Mouse (Mus musculus) megakaryocyte, embryonic 14.5 days (primary cell): ENCODE measurements around the gene Ehd1. TPM values are rescaled to one million over a fixed set of nuclear protein-coding genes. Genes with fewer than 3 reads are reported as not detected.

ENCODE experiments used
- H3K27me3 ChIP-seq: replicated peaks from 2 replicates; pipeline ENCODE3; 2012; ENCODE audit warnings: inconsistent platforms
- H3K36me3 ChIP-seq: replicated peaks from 2 replicates; pipeline ENCODE3; 2012; ENCODE audit warnings: low read length, inconsistent platforms, mixed read lengths
- H3K4me1 ChIP-seq: 2 replicates; pipeline ENCODE4 v1.6.1; 2012; ENCODE audit warnings: inconsistent platforms
- H3K4me3 ChIP-seq: replicated peaks from 2 replicates; pipeline ENCODE3; 2012; ENCODE audit warnings: moderate library complexity, mild to moderate bottlenecking, inconsistent platforms
- H3K9me3 ChIP-seq: 2 replicates; pipeline ENCODE4 v1.6.1; 2012; ENCODE audit warnings: inconsistent platforms
- FLI1 ChIP-seq: IDR thresholded peaks from 2 replicates; pipeline ENCODE4 v1.6.1; 2012; ENCODE audit warnings: low read length, inconsistent platforms, mixed read lengths
- GATA1 ChIP-seq: IDR thresholded peaks from 3 replicates; pipeline ENCODE4 v1.6.1; 2012; ENCODE audit warnings: mixed read lengths, low read length, inconsistent platforms, borderline replicate concordance
- polyA plus RNA-seq: library from polyadenylated mRNA; stranded (reverse); fragments of >175 nt; gene quantifications from 2 replicates; pipeline ENCODE4 v1.2.3, GENCODE M21; 2012; ENCODE audit warnings: low replicate concordance; ENCODE audit not compliant: insufficient read depth

Ehd1 gene
- 474 and 728 TPM in 2 replicates for polyA plus RNA-seq

DNA sequence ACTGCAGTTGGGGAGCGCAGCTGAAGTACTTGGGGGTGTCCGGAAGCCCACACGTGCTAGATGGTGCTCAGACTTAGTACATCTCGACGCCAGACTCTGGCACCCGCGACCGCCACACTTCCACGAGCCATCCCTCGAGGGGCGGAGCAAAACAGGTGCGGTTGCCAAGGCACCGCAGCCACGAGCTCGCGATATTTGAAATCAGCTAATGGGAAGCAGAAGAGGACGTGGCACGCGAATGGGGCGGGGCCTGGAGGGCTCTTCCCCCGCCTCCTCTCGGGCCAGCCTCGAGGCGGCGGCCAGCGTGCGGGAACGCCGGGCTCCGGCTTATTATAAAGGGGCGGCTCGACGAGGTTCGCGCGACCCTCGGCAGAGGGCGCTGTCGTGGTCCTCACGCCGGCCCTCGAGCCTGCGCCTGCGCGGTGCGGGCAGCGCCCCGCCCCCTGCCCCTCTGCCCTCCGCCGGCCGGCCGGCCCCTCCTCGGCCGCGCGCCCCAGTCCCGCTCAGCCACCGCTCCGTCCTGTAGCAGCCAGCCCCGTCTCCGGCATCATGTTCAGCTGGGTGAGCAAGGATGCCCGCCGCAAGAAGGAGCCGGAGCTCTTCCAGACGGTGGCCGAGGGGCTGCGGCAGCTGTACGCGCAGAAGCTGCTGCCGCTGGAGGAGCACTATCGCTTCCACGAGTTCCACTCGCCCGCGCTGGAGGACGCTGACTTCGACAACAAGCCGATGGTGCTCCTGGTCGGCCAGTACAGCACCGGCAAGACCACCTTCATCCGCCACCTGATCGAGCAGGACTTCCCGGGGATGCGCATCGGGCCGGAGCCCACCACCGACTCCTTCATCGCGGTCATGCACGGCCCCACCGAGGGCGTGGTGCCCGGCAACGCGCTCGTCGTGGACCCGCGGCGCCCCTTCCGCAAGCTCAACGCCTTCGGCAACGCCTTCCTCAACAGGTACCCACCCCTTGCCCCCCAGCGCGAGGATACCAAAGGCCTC is at the start of gene Ehd1:
Gene Ehd1 (plus strand): TSS at position 300 of the 996 bp plus-strand sequence.
- Histone ChIP-seq H3K36me3 (peaks cover 43% of the 10 kb centered on the region), H3K4me1 (peaks cover 73% of the 10 kb centered on the region), H3K4me3 (peak within 1 kb of the TSS; percentile 100), H3K9me3 (no peaks in the 10 kb centered on the region), H3K27me3 (no peaks in the 10 kb centered on the region)
- TF ChIP-seq FLI1 (no peak), GATA1 (no peak)

DNA sequence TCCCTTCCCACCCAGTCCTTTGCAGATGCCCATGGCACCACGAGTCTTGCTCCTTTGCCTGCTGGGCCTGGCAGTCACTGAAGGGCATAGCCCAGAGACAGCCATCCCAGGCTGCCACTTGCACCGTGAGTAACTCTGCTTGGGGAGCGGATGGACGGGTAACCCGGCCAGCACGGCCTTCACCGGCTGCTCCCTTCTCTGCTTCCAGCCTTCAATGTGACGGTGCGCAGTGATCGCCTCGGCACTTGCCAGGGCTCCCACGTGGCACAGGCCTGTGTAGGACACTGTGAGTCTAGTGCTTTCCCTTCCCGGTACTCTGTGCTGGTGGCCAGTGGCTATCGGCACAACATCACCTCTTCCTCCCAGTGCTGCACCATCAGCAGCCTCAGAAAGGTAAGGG is 49.8 kb upstream of the Ehd1 start:
- peaks cover 53% of the 10 kb centered on the region for H3K36me3 ChIP-seq
- peaks cover 34% of the 10 kb centered on the region for H3K27me3 ChIP-seq
- H3K4me1 ChIP-seq: peaks cover 17% of the 10 kb centered on the region
- H3K4me3 ChIP-seq: no peak overlapping the region
- H3K9me3 ChIP-seq: no peaks in the 10 kb centered on the region
- TF ChIP-seq GATA1: no peak
- TF ChIP-seq FLI1: no peak

DNA sequence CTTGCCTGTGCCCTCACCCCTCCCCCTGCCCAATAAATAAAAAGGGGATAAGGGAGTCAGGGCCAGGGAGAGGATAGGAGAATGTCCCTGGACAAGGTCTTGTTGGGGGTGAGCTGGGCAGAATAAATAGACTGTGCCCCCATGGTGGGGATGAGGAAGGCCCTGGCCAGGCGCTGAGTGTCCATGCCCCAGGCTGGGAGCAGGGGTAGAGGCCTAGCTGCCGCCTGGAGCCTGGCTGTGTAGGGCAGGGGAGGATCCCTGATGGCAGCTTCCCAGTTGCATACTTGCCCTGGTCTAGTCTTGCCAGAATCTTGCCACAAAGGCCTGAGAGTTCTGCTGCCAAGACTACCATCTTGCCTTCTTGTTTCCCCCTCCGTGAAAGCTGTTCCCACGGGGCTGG is 48.7 kb upstream of the Ehd1 start:
- TF ChIP-seq GATA1 (no peak), FLI1 (no peak)
- Histone ChIP-seq H3K4me1 (peaks cover 8% of the 10 kb centered on the region; the same call in 1 of the 2 replicates), H3K27me3 (peaks cover 30% of the 10 kb centered on the region), H3K36me3 (peaks cover 64% of the 10 kb centered on the region), H3K4me3 (no peak overlapping the region), H3K9me3 (no peaks in the 10 kb centered on the region)

DNA sequence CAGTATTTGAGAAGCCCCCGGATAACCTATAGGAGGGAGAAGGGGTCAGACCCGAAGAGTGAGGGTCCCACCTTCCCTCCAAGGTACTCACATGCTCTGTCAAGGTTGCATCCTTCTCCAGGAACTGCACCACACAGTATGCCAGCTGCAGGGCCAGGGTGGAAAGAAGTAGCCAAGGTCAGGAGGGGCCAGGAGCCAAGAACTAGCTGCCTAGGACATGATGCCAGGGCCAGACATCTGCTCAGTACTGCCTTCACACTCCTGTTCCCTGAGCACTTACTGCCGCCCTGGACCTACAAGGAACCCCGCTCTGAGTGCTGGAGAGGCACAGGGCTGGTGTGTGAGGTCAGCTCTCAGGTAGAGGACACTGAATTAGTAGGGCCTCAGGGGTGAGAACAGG is 46.1 kb upstream of the Ehd1 start:
- Histone ChIP-seq H3K4me3 (no peak overlapping the region), H3K27me3 (peaks cover 9% of the 10 kb centered on the region), H3K4me1 (peaks cover 32% of the 10 kb centered on the region), H3K36me3 (peaks cover 79% of the 10 kb centered on the region), H3K9me3 (no peaks in the 10 kb centered on the region)
- TF ChIP-seq FLI1 (no peak), GATA1 (no peak)

GRCm38 (mm10) chr19:6231036-6231435 is 45.5 kb upstream of the Ehd1 start:
- Histone ChIP-seq H3K9me3 (no peaks in the 10 kb centered on the region), H3K27me3 (peaks cover 8% of the 10 kb centered on the region), H3K4me1 (peaks cover 35% of the 10 kb centered on the region), H3K36me3 (peaks cover 79% of the 10 kb centered on the region), H3K4me3 (no peak overlapping the region)
- TF ChIP-seq FLI1 (no peak), GATA1 (no peak)

GRCm38 (mm10) chr19:6233647-6234046 is 42.9 kb upstream of the Ehd1 start:
- TF ChIP-seq FLI1 (no peak), GATA1 (no peak)
- Histone ChIP-seq H3K4me1 (peaks cover 37% of the 10 kb centered on the region), H3K4me3 (no peak overlapping the region), H3K36me3 (peaks cover 57% of the 10 kb centered on the region), H3K9me3 (no peaks in the 10 kb centered on the region), H3K27me3 (peaks cover 3% of the 10 kb centered on the region)

DNA sequence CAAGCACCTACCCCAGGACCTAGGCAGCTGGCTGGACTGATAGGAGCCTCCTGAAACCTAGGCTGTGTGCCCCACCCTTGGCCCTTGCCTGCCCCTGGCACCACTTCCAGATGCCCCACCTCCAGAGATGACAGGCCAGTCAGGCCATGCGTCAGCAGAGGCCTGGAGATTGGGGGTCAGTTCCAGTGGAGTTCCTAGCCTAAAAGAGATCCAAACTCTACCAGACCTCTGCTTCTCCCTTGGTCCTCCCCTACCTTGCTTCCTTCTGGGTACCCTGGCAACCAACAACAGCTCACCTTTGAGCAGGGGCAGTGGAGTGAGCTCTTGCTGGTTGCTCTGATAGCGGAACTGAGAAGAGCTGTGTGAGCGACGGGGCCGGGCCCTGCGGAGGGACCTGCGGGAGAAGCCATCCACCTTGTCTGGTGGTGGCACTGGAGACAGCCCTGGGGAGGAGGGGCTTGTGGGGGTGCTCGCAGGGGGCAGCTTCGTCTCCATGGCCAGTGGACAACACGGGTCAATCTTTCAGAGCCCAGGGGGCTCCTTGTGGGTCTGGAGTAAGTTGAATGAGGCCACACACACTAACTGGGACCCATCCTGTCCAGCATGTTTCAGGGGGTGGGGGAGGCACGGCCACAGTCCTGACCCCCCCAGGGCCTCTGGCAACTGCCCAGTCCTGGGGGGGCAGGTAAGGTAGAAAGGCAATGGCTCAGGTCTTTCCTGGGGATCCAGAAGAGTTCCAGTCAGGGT is 42.0 kb upstream of the Ehd1 start:
- peak overlapping the region; percentile 56 for H3K4me3 ChIP-seq
- TF ChIP-seq GATA1 (no peak), FLI1 (no peak)
- no peaks in the 10 kb centered on the region for H3K9me3 ChIP-seq
- H3K36me3 ChIP-seq: peaks cover 49% of the 10 kb centered on the region
- H3K4me1 ChIP-seq: peaks cover 42% of the 10 kb centered on the region
- peaks cover 3% of the 10 kb centered on the region for H3K27me3 ChIP-seq

DNA sequence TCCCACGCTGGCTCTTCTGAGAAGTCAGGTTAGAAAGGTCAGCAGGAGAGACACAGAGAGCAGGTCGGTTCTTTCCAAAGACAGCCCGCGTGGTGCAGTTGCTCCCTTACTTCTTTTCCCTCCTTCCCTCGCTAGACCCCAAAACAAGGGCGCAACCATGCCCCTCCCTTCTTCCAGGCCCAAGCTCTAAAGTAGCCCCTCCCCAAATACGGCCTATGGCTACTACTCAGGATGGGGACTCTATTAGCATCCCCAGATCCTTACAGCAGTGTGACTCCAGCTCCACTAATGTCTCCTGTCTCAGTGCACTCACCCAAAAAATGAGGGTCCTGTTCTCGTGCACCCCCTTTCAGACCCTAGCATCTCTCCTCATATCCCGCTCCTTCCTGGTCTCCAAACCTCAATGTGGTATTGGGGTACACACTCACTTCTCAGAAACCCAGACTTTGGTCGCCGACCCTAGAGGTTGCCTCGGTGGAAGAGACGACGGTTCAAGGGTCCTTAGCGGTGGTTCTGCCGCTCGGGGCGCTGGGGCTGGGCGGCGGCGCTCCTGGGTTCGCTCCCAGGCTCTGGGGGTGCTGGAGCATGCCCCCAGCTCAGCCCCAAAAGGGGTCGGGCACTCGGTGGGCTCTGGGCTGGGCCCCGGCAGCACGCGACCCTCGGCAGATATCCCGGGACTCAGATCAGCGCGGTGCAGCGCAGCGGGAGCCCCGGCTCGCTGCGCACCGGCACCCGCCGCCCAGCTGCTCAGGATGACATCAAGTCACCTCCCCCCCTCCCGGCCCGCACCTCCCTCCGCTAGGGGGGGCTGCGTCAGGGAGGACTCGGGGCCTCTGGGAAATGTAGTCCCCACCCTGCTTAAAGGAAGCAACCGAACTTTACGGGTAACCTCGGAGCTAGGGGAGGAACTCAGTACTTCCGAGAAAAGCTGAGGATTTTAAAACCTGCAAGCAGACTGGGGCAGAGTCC is 41.2 kb upstream of the Ehd1 start, which contains the start of gene Ppp2r5b:
Gene Ppp2r5b (minus strand): TSS at position 789 of the 969 bp plus-strand sequence.
- peaks cover 3% of the 10 kb centered on the region for H3K27me3 ChIP-seq
- peaks cover 40% of the 10 kb centered on the region for H3K36me3 ChIP-seq
- TF ChIP-seq GATA1 (no peak), FLI1 (no peak)
- H3K9me3 ChIP-seq: no peaks in the 10 kb centered on the region
- H3K4me3 ChIP-seq: peak within 1 kb of the TSS; percentile 92
- H3K4me1 ChIP-seq: peaks cover 50% of the 10 kb centered on the region

GRCm38 (mm10) chr19:6236053-6236441 is 40.5 kb upstream of the Ehd1 start:
- no peaks in the 10 kb centered on the region for H3K27me3 ChIP-seq
- H3K4me1 ChIP-seq: peaks cover 57% of the 10 kb centered on the region
- H3K9me3 ChIP-seq: no peaks in the 10 kb centered on the region
- H3K4me3 ChIP-seq: peak overlapping the region; percentile 92
- H3K36me3 ChIP-seq: peaks cover 33% of the 10 kb centered on the region
- TF ChIP-seq GATA1: no peak
- TF ChIP-seq FLI1: no peak
